Mouse (Mus musculus) large intestine, adult 2 months (tissue): ENCODE results near the gene Igsf9b. TPM values are rescaled to one million over a fixed set of nuclear protein-coding genes. Genes with fewer than 3 reads are reported as not detected.

Source experiments
- DNase-seq: peaks from one replicate; pipeline ENCODE4 v3.0.0-alpha.2; 2012; ENCODE audit warnings: low read depth, low spot score
- WGBS: fragments of 180-500 bp; shearing (Covaris S2); methylation state at CpG from one replicate; pipeline ENCODE4 v1.1.7; 2018; 5-methylcytosine and 5-hydroxymethylcytosine counted together
- polyA plus RNA-seq: library from polyadenylated mRNA; depleted of rRNA; stranded (reverse); fragments of >200 nt; gene quantifications from 2 replicates; pipeline ENCODE4 v1.2.3, GENCODE M21; 2012

Igsf9b gene
- polyA plus RNA-seq, 1 experiment, result 1.4 TPM

DNA sequence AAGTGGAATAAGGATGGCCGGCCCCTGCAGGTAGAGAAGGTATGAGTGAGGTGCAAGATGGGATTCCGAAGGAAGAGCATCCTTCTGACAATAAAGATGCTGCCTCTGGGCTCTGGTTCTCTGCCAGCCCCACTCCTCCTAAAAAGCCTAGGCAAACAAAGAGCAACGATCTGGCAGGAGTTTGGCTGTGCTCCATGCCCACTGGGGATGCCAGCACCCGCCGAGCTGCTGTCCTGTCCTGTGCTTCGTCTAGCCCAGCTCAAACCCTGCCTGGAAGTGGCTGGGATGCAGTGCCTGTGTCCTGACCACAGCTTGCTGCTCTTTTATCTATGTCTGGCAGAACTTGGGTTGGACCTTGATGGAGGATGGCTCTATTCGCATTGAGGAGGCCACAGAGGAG lies 23.3 kb downstream of the Igsf9b start:
- 68% methylated on average over 7 of the region's 7 CpGs for WGBS
- DNase-seq, result no peak

DNA sequence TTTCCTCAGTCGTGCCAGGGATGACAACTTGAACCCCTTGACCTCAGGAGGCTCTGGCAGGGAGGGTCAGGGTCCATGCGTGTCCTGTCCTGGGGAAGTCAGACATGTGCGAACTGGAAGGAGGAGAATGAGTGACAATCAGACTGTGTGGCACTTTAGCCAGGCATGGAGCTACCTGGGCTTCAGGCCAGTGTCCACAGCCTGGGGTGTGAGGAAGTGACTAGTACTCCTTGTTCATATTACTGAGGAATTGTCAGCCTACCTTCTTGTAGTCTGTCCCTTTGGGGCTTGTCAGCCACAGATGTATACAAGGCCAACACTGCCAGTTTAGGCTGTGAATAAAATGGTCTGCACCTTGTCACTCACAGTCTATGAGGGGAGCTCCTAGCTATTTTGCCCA lies 24.4 kb downstream of the Igsf9b start:
- whole genome bisulfite sequencing, result 73% methylated on average over 3 of the region's 3 CpGs
- DNase-seq, result no peak

DNA sequence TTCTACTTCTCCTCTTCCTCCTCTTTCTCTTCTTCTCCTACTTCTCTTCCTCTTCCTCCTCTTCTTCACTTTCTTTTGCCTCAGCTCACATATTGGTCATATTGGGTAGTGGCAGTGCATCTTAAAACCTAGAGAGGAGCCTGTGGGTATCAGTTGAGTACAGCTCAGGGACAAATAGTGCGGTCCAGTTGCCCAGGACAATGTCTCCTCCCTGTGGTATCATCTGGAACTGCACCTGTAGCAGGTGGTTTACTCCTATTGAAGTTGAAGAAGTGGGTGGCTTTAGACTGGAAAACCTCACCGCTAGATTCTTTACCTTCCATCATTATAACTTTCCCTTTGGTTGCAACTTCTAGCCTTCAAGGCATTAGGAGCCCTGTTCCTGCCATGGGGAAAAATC lies 26.9 kb downstream of the Igsf9b start:
- 56% methylated on average over 2 of the region's 2 CpGs for WGBS
- DNase-seq, result peak; percentile 27

DNA sequence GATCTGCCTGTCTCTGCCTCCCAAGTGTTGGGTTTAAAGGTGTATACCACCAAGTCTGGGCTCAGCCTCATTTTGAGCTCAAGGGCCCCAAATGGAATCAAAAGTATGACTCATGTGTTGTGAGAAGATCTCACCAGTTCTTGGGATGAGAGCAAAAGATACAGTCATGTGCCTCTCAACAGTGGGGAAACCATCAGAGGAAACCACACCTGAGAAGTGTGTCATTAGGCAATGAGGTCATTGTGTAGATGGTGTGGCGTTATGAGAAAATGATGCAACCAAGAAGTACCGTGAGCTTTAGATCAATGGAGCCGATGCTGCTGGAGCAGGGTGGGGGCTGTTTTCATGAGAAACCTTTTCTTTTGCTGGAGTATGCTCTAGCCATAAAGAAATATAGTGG lies 28.6 kb downstream of the Igsf9b start:
- no peak for DNase-seq
- 91% methylated on average over 3 of the region's 3 CpGs for WGBS

DNA sequence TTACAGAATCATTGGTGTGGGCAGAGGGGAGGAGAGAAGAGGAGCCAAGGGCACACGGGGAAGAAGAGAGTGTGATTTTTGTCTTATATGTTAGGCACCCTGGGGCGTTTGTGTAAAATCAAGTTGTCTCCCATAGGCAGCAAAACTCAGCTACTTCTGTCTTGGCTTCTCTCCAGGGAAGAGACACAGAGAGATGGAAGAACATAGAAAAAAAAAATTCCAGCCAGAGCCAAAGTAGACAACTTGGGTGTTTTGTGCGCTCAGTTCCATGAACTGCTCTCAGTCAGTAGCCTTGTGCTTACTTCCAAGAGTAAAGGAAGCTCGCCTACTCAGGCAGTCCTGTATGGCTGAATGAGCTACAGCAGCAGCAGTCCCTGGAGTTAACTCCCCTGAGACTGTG lies 31.4 kb downstream of the Igsf9b start:
- no peak for DNase-seq
- 80% methylated on average over 4 of the region's 4 CpGs for WGBS

DNA sequence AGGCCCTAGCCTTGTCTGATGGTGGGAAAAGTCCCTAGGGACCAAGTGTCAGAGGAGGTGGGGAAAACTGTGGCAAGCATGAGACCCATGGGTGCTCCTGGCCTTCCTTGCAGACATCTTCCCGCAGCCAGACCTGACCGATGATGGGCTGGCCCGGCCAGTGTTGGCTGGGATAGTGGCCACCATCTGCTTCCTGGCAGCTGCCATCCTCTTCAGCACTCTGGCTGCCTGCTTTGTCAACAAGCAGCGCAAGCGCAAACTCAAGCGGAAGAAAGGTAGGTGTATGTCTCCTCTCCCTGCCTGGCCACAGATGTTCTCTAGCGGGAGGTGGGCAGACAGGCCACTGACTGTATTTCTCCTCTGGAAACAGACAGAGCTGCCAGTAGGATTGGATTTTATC lies 32.5 kb downstream of the Igsf9b start:
- no peak for DNase-seq
- 91% methylated on average over 7 of the region's 7 CpGs for WGBS

DNA sequence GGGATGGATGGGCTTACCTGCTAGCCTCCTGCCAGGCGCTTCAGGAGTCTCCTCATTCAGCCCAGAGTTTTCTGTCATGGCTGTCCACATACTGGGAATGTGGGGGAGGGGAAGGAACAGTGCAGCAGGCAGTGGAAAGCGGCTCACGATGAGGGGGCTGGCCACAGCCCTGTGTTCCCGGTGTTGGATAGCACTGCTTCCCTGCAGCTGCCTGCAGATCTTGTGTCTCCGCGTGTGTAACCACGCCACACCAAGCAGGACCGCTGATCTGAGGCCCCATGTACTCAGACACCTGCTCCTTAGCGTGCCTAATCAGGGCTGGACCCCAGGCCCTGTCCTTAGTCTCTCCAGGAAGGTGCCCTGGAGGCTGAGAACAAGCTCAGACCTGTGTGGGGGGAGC lies 35.9 kb downstream of the Igsf9b start:
- 88% methylated on average over 9 of the region's 9 CpGs for WGBS
- DNase-seq, result no peak

DNA sequence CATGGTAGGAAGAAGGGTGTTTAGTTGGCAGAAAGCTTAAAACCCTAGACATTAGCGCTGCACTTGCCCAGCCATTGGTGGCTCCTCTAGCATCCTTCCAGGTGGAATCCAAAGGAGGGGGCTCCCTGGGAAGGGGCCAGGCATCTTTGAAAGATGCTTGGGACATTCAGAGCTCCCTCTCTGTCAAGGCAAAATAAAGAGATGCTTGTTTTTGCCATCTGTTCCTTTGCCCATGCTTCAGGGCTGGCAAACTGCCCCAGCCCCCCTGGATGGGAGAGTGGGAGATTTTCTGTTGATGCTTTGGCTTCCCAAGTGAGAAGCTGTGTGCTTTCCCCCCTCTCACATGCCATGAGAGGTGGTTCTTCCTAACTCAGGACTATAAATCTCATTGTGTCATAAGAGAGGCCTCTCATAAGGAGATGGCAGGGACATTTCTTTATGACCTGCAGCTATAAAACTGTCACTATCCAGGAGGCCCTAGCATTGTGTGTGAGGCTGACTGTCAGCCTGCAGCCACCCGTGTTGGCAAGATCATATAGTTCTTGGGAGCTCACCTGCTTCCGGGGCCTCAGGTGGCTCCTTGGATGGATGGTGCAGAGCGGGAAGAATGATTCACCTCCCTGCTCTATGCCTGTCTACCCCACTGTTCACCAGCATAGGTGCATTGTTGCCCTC lies 38.1 kb downstream of the Igsf9b start:
- WGBS, result 55% methylated on average over 4 of the region's 4 CpGs
- no peak for DNase-seq

DNA sequence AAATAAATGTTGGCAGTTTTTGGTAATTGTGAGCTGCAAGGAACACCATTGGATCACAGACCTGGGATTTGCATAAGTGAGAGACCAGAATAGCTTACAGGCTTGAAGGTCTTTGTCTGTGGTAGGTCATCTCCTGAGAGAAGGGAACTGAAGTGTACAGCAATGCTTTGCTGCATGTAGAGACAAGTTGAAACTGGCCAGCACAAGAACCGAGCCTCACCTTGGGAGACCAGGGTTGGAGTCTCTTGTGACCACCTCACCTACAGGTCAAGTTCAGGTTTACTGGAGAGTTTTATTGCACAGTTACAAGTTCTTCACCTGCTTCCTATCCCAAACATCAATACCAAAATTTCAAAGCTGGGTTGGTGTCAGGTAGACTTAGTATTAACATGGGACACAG lies 40.2 kb downstream of the Igsf9b start:
- DNase-seq, result no peak
- WGBS, result 79% methylated on average over 1 of the region's 1 CpGs

DNA sequence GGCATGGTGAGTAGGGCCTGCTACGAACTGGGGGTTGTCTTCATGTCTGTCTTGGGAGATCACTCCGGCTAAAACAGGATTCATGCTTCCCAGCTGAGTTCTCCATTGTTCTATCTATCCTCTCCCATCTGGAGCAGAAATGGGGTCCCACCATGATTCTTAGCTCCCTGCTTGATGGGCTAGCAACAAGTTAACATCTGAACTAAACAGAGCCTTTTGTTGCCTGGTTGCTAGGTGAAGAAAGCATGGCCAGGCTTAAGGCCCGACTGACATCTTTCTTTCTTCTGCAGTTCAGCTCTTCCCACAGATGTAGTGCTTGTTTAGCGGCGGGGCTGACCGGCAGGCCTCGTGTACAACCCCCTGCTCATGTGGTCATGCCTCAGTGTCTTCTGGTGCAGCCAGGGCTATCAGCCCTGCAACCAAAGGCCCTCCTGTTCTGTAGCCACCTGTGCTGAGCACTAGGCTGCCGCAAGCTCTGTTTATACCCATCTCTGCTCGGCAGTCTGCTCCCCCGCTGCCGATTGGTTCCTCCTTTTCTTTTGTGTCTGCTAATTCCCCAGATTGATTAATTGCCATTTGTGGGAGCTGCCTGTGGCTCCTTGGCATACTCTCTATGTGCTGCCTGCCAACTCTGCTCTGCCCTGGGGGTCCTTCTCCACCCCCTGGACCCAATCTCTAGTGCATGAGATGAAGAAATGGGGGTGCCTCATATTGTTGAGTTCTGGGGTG lies 47.7 kb downstream of the Igsf9b start:
- DNase-seq, result no peak
- WGBS, result 85% methylated on average over 11 of the region's 11 CpGs

DNA sequence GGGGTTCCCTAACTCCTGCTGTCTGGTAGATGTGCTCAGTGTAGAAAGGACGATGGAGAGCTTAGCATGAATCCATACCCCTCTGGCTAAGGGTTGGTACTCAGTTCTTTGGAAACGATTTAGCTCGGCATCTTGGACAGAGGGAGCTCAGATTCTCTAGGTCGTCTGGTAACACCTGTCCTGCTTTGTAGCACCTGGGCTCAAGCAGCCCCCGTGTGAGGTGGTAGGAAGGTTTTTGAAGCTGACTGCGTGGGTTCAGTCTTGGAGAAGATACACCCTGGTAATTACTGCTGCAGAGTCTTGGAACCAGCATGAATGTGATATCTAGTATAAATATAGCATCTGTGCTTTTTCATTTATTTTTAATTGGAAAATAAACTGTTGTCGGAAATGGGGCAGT lies 54.1 kb downstream of the Igsf9b start:
- no peak for DNase-seq
- WGBS, result 82% methylated on average over 7 of the region's 7 CpGs

DNA sequence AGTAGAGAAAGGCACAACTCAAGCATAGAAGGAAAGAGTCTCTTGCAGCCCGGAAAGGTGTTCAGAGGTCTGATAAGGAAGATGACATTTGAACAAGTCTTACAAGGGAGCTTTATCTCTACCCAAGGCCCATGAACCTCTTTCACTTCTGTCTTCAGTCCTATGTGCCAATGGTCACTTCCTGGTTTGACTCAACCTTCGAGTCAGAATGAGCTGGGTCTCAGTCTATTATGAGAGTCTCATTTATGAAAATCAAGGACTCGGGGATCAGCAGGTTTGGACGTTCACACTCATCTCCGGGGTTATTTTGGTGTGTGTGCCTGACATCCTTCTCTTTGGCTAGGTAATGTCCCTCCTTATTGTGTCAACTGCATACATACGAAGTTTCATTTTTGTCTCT lies 58.9 kb downstream of the Igsf9b start:
- 82% methylated on average over 6 of the region's 6 CpGs for WGBS
- DNase-seq, result no peak

DNA sequence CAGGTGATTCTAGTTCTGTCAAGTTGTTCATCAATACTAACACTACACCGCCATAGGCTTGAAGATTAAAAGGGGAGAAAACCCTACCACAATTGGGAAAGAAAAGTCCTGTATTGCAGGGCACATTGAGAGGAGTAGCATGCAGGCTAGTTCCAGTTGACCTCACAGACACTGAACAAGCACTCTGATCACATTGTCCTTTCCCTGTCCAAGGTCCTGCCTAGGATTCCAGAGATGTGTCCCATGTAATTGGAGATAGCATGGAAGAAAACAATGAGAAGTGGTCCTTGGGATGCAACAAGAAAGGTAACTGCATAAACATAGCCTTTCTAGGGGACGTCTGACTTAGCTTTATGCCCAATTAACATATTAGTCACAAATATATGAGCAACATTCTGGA lies 68.2 kb downstream of the Igsf9b start:
- WGBS, result 50% methylated on average over 2 of the region's 2 CpGs
- DNase-seq, result no peak

DNA sequence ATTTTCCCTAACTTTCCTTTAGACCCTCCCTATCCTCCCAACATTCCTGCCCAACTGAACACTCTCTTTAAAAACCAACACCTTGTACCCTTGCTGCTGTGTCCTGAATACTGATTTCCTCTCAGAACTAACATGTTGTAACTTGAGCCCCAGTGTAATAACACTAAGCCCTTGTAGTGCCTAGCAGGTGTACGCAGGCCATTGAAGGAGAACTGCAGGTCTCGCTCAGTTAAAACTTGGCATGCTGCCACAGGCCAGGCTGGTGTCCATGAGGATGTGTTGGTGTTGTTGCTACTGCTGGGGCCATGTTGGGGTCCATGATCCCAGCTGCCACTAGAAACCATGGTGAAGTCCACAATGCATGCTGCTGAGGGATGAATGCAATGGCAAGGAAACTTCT lies 70.1 kb downstream of the Igsf9b start:
- WGBS, result 43% methylated on average over 2 of the region's 2 CpGs
- DNase-seq, result no peak

DNA sequence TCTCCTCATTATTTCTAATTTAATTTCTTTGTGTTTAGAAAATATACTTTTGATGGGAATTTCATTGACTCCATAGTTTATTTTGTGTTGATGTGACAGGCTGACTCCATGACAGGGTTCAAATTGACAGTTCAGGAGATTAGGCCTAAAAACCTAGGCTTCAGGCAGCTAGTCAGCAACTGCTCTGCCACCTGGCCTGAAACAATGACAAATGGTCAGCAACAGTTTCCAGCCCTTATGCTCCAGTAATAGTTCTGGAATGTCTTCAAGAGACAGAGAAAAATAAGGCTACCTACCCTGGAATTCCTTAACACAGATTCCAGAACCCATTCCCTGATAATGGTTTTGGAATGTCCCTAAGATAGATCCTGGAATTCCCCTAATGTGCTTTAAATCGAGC lies 76.7 kb downstream of the Igsf9b start:
- DNase-seq, result no peak
- 55% methylated on average over 1 of the region's 1 CpGs for WGBS

DNA sequence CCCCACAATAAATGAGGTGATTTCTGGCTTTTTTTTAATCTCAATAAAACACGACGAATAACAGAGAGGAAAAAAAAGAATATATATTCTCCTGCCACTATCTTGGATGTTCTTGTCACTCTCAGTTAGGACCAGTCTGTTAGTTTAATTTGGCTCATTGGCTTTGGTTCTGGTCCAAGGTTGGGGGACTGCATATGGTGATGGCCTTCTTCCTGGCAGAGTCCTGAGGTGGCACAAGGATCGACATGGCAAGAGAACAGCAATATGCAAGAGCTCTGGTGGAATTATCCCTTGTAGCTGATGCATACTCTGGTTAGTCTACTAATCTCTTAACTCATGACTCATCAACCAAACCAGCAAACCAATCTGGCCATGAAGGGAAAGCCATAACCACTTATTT lies 87.9 kb downstream of the Igsf9b start:
- 76% methylated on average over 3 of the region's 3 CpGs for WGBS
- DNase-seq, result no peak

DNA sequence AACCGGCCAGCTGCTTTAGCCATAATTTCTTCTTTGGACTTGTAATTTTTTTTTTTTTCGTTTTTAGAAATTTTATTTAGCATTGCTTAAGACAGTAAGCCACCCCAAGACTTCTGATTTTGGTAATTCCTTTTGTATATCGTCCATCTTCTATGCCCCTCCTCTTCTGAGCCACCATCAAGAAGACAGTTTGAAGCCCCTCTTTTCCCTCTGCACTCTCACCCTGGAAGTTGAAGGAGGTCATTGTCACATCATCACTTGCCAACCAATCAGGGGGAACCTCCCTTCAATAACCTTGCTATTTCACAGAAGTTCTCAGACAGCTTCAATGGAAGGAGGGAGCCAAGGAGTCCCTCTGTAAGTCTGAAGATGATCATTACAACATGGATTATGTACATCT lies 97.5 kb downstream of the Igsf9b start, which contains the start of gene Spata19:
Gene Spata19, plus strand, starts transcription at position 301 of the 400 bp plus-strand sequence.
- DNase-seq, result no peak
- 62% methylated on average over 3 of the region's 3 CpGs for WGBS

DNA sequence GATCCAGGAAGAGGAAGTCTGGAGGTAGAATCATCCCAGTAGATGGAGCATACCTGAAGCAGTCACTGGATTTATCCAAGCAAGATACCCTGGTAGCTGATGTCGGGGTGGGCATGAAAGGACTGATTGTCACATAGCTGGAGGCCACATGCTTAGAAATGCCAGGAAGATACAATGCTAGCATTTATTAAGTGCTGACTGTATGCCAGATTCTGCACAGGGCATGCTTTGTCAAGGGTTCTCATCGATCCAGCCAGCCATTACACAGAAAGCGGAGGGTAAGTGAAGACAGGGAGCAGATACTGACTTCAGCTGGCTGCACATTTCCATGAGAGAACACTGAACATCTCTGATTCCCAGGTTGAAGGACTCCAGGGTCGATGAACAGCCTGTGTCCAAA lies 102.2 kb downstream of the Igsf9b start:
- no peak for DNase-seq
- WGBS, result 84% methylated on average over 4 of the region's 4 CpGs
